ENCODE assay signal across 27 mouse cellular contexts in genomic region chr1:143822677-143823076, GRCm38 (mm10).
"Had no signal": no experiment of that assay in that cellular context is flagged by ENCODE, and none has a peak within 500 bp of the region (broad histone marks: within the 10 kb centered on the region; RNA-seq: fewer than 3 reads in every experiment).

No protein-coding gene starts in this region.

- H3K9me3 ChIP-seq: heart, embryonic 13.5 days; heart, embryonic 15.5 days; hindbrain, embryonic 12.5 days; hindbrain, embryonic 15.5 days; kidney, embryonic 15.5 days; limb, embryonic 13.5 days; limb, embryonic 15.5 days; liver, embryonic 13.5 days; liver, embryonic 15.5 days had no signal

- DNase-seq: gastrocnemius, postnatal 14 days; gastrocnemius, postnatal 36 days; heart, adult 11 months; heart, adult 2 months; heart, postnatal 14 days; heart, postnatal 36 days; kidney, adult 11 months; kidney, adult 2 months; kidney, adult 9 months; kidney, postnatal 14 days; kidney, postnatal 36 days; layer of hippocampus, adult 9-11 months; layer of hippocampus, postnatal 36 days; left cerebral cortex, postnatal 4 days; liver, embryonic 13.5 days had no signal

- H3K4me2 ChIP-seq: heart, embryonic 11.5 days; heart, embryonic 13.5 days; heart, embryonic 15.5 days; hindbrain, embryonic 12.5 days; hindbrain, embryonic 15.5 days; kidney, embryonic 15.5 days; limb, embryonic 13.5 days; limb, embryonic 15.5 days; liver, embryonic 13.5 days; liver, embryonic 15.5 days had no signal

- ATAC-seq: hindbrain, postnatal 0 days; intestine, embryonic 16.5 days had no signal

- H3K4me3 ChIP-seq: heart, adult 2 months; heart, embryonic 13.5 days; heart, embryonic 15.5 days; hindbrain, embryonic 12.5 days; hindbrain, embryonic 15.5 days; kidney, embryonic 15.5 days; limb, embryonic 13.5 days; limb, embryonic 15.5 days; liver, embryonic 13.5 days; liver, embryonic 15.5 days had no signal

- H3K4me1 ChIP-seq: hindbrain, embryonic 15.5 days; kidney, embryonic 15.5 days; limb, embryonic 15.5 days; liver, embryonic 13.5 days; liver, embryonic 15.5 days had no signal

- H3K9ac ChIP-seq: heart, embryonic 13.5 days; heart, embryonic 15.5 days; hindbrain, embryonic 12.5 days; hindbrain, embryonic 15.5 days; kidney, embryonic 15.5 days; limb, embryonic 13.5 days; limb, embryonic 15.5 days; liver, embryonic 13.5 days; liver, embryonic 15.5 days had no signal

- H3K27me3 ChIP-seq: heart, embryonic 13.5 days; heart, embryonic 15.5 days; hindbrain, embryonic 12.5 days; hindbrain, embryonic 15.5 days; kidney, embryonic 15.5 days; limb, embryonic 13.5 days; limb, embryonic 15.5 days; liver, embryonic 13.5 days; liver, embryonic 15.5 days had no signal

- H3K36me3 ChIP-seq: heart, embryonic 13.5 days; heart, embryonic 15.5 days; hindbrain, embryonic 12.5 days; hindbrain, embryonic 15.5 days; kidney, embryonic 15.5 days; limb, embryonic 13.5 days; limb, embryonic 15.5 days; liver, embryonic 13.5 days; liver, embryonic 15.5 days had no signal

- H3K27ac ChIP-seq: heart, adult 2 months; heart, embryonic 13.5 days; heart, embryonic 15.5 days; hindbrain, embryonic 12.5 days; hindbrain, embryonic 15.5 days; hindbrain, postnatal 0 days; kidney, embryonic 15.5 days; kidney, postnatal 0 days; limb, embryonic 13.5 days; limb, embryonic 15.5 days; liver, embryonic 13.5 days; liver, embryonic 15.5 days had no signal
